Mouse (Mus musculus): ENCODE measurements at regions not wholly inside any gene's neighbourhood (a gene's known extent, or its start where the extent isn't known, plus 50 kb on each side); places are given as distances from the start of the nearest gene placed in this dataset.

DNA sequence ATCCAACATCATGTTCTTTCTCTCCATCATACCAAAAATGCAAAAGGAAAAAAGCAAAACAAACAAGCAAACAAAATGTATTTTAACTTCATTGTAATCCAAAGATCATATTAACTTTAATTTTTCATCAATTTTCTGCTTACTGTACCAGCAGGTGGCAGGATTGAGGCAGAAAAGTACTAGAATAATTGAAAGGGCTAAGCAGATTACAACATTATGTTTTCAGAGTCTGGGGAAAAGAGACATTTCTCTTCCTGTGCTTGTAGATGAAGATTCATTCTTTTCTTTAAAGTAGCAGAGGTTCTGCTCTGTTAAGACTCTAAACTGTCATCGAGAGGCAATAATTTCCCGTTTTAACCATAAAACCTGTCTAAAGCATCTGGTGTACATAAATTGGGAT, 394.7 kb upstream of the Slitrk6 start:
- DNase-seq (ENCODE audit: extremely low spot score in 1 of 2, low spot score in 1 of 2), result peak in 1 of 2 experiments; percentile 62

DNA sequence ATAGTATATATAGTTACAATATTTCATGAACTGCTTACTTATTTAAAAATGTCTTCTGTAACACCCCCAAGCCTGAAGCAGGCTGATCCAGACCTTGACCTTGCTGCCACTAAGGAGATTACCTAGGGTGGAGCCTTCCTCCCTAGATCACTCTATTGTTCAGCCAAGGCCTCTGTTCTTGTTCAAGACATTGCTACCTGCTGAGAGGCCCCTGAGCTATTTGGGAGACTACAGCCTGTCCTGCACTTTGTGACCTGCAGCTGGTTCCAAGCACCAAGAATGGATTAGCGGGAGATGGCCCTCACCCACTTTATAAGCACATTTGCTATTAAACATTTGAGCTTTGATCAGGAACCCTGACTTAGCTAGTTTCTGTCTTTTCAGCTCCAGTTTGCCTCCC, 361.7 kb upstream of the Slitrk6 start:
- no peak for DNase-seq (ENCODE audit: extremely low spot score in 1 of 2, low spot score in 1 of 2)

- DNase-seq (ENCODE audit: extremely low spot score in 1 of 2, low spot score in 1 of 2), result no peak
Observed at GRCm38 (mm10) chr14:111103579-111103978, 348.6 kb upstream of the Slitrk6 start.

DNA sequence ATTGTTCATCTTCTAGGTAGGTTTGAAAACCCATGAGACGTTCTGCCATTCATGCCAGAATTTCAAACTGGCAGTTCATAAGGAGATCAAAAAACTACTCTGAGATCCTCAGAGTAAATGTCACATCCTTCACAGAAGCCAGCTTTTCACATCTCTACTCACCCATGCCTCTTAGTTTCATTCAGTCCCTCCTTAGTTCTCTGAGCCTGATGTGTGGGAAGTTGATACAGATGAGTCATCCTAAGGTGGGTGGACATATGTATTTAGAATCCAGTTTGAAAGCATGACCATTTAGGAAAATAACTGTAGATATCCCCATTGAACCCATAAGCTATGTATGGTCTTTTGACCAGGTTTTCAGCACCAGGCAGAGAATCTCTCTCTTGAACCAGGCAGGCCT, 345.3 kb upstream of the Slitrk6 start:
- no peak for DNase-seq (ENCODE audit: extremely low spot score in 1 of 2, low spot score in 1 of 2)

GRCm38 (mm10) chr14:111096229-111096628, 341.3 kb upstream of the Slitrk6 start:
- DNase-seq (ENCODE audit: extremely low spot score in 1 of 2, low spot score in 1 of 2), result no peak

DNA sequence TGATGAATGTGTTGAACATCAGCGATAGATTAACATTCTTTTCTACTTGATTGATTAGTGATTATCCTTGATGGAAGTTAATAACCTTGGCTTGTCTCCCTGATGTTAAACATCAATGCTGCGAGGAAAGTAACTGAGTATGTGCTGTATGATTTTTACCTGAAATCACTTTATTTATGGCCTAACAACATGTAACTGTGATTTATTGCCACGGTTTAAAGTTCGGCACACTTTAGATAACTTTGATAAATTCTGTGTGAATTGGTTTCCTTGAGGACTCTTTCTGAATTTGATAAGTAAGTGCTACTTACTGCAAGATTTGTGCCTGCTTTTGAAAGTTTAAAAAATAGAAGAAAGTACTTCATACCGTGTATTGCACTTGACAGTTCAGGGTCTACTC, 319.6 kb upstream of the Slitrk6 start:
- DNase-seq (ENCODE audit: extremely low spot score in 1 of 2, low spot score in 1 of 2), result no peak

DNA sequence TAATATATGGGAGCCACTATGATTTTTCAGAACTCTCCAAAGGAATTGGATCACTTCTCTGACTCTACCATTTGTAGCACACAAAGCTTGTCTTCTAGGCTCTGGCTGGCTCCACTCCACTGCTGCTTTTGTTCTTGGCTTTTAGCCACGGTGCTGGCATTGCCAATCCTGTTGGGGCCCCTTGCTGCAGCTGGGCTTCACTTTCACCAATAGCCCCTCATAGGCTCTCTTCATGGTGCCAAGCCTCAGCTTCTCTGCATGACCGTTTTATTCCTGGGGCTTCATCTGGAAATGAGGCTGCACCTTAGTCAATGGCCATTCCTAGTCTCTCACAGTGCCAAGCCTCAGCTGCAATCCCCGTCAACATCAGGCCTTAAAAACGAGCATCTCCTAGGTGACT, 318.6 kb upstream of the Slitrk6 start:
- DNase-seq (ENCODE audit: extremely low spot score in 1 of 2, low spot score in 1 of 2), result no peak

Data from layer of hippocampus, postnatal 25 days (tissue).